10 mouse cellular contexts compared by ENCODE assay signal in genomic region chr8:78510926-78511325, GRCm38 (mm10). TPM values are rescaled to one million over a fixed set of nuclear protein-coding genes. Genes with fewer than 3 reads are reported as not detected.
DNase-seq lines count a peak whose midpoint lies in the region; ATAC-seq and TF ChIP-seq lines count a peak whose summit lies in the region.
"Had no signal": no experiment of that assay in that cellular context is flagged by ENCODE, and none has a peak within 500 bp of the region (broad histone marks: within the 10 kb centered on the region; RNA-seq: fewer than 3 reads in every experiment).

No protein-coding gene starts in this region.

- no peak for ATAC-seq in erythroblast, adult 5-6 weeks (replicated peaks; ENCODE audit: low FRiP score, poor library complexity, severe bottlenecking)
- ATAC-seq in kidney, embryonic 16.5 days (ENCODE audit: low FRiP score, low TSS enrichment) = no peak

- no peak for DNase-seq in kidney, adult 8-10 months
- DNase-seq in 3T3-L1 (ENCODE audit: low read depth, low spot score) = peak; percentile 67
- no peak for DNase-seq in layer of hippocampus, adult 8-10 months (ENCODE audit: low spot score in 2 of 2)
- DNase-seq in spleen, postnatal 10 days (ENCODE audit: low spot score in 2 of 2) = no peak
- DNase-seq: cerebellum, postnatal 10 days; gastrocnemius, postnatal 25 days had no signal

- H3K36me3 ChIP-seq in erythroblast, embryonic 14.5 days (ENCODE audit: control insufficient read depth) = peaks cover 23% of the 10 kb centered on the region
- peaks cover 14% of the 10 kb centered on the region for H3K36me3 ChIP-seq in kidney, embryonic 16.5 days (ENCODE audit: insufficient read depth, low read length)

- no peaks in the 10 kb centered on the region for H3K9me3 ChIP-seq in erythroblast, embryonic 14.5 days (ENCODE audit: control insufficient read depth, low read length)
- no peaks in the 10 kb centered on the region for H3K9me3 ChIP-seq in kidney, embryonic 16.5 days (ENCODE audit: low read length)

- 0 out of 2 replicates have a peak overlapping the region, but pooled peaks have one; percentile 1 for H3K9ac ChIP-seq in kidney, embryonic 16.5 days (replicated peaks; ENCODE audit: low read length)

- TF ChIP-seq POLR2A in embryonic fibroblast, embryonic 13.5 days (IDR thresholded peaks at IDR 0.05; ENCODE audit: low read depth, low read length) = 0 out of 2 replicates have a peak, but pooled peaks have one; percentile 19

- peaks cover 31% of the 10 kb centered on the region for H3K4me1 ChIP-seq in erythroblast, embryonic 14.5 days (ENCODE audit: control insufficient read depth)
- peaks cover 12% of the 10 kb centered on the region for H3K4me1 ChIP-seq in kidney, embryonic 16.5 days (ENCODE audit: insufficient read depth, low read length)
- H3K4me1 ChIP-seq in embryonic fibroblast, embryonic 13.5 days (ENCODE audit: control insufficient read depth, insufficient read depth, low read length) = peaks cover 8% of the 10 kb centered on the region

- TF ChIP-seq CTCF in embryonic fibroblast, embryonic 13.5 days (IDR thresholded peaks at IDR 0.05; ENCODE audit: borderline replicate concordance, insufficient read depth, low read length) = no peak

- no peak overlapping the region for H3K4me2 ChIP-seq in kidney, embryonic 16.5 days (replicated peaks; ENCODE audit: low read depth, low read length)

- peak overlapping the region; percentile 43 for H3K4me3 ChIP-seq in erythroblast, embryonic 14.5 days (replicated peaks)
- no peak overlapping the region for H3K4me3 ChIP-seq in kidney, embryonic 16.5 days (ENCODE audit: low read length)
- peak overlapping the region; percentile 7; the same call in 1 of the 2 replicates for H3K4me3 ChIP-seq in embryonic fibroblast, embryonic 13.5 days (ENCODE audit: insufficient read depth, low read length)

- H3K27me3 ChIP-seq in erythroblast, embryonic 14.5 days (ENCODE audit: control insufficient read depth) = no peaks in the 10 kb centered on the region
- H3K27me3 ChIP-seq in kidney, embryonic 16.5 days (ENCODE audit: insufficient read depth, low read length) = no peaks in the 10 kb centered on the region

- WGBS in kidney, embryonic 16.5 days = 73% methylated on average over 3 of the region's 3 CpGs

- H3K27ac ChIP-seq in kidney, embryonic 16.5 days (ENCODE audit: low read length) = no peak overlapping the region
- H3K27ac ChIP-seq in embryonic fibroblast, embryonic 13.5 days (ENCODE audit: insufficient read depth, low read length) = peak overlapping the region; percentile 27

RNA-seq across cellular contexts. Expression of gene Slc10a7, which starts 1.8 kb away (rescaled TPM):
- 0.26 and 0.32 TPM in 2 replicates for polyA plus RNA-seq in erythroblast, embryonic 14.5 days (2012)
- total RNA-seq in erythroblast, adult 5-6 weeks (2015; ENCODE audit: low replicate concordance) = 6.1 TPM in 2 replicates
- total RNA-seq in erythroblast, adult 5-6 weeks (2017; ENCODE audit: low replicate concordance) = 4.3 and 4.5 TPM in 2 replicates
- 18.3 and 18.4 TPM in 2 replicates for polyA plus RNA-seq in kidney, embryonic 16.5 days (2015; fragmentation: Nextera tagmentation; extraction: Ambion mirVana)
- 33.1 and 33.5 TPM in 2 replicates for polyA plus RNA-seq in embryonic fibroblast, embryonic 13.5 days (2011; ENCODE audit: insufficient read length, low read depth, missing spikeins)
- 1 to 10 TPM; 6.2 to 9.9 (median 6.9) TPM for total RNA-seq in layer of hippocampus, adult 8-10 months (2022)

RNA-seq across cellular contexts. Expression of gene Rbmxl1, which starts 2.2 kb away (rescaled TPM):
- polyA plus RNA-seq in erythroblast, embryonic 14.5 days (2012) = 9.6 and 9.9 TPM in 2 replicates
- 35.9 and 41.6 TPM in 2 replicates for total RNA-seq in erythroblast, adult 5-6 weeks (2015; ENCODE audit: low replicate concordance)
- total RNA-seq in erythroblast, adult 5-6 weeks (2017; ENCODE audit: low replicate concordance) = 24.5 and 41.0 TPM in 2 replicates
- 234 and 237 TPM in 2 replicates for polyA plus RNA-seq in kidney, embryonic 16.5 days (2015; fragmentation: Nextera tagmentation; extraction: Ambion mirVana)
- polyA plus RNA-seq in embryonic fibroblast, embryonic 13.5 days (2011; ENCODE audit: insufficient read length, low read depth, missing spikeins) = 85.1 and 86.5 TPM in 2 replicates
- 10 to 100 TPM; 53.0 to 54.4 (median 53.5) TPM for total RNA-seq in layer of hippocampus, adult 8-10 months (2022)

Comparison
In these comparisons a context has a peak if more than half of its experiments do, and no peak if none do; other contexts are left out.
1. RNA of gene Slc10a7, which starts 1.8 kb away (polyA plus RNA-seq): 33.1 to 33.5 TPM in embryonic fibroblast, embryonic 13.5 days and 18.3 to 18.4 TPM in kidney, embryonic 16.5 days; 0.26 to 0.32 TPM in erythroblast, embryonic 14.5 days; every median in the first group is over 10 times any median in the second.